Comparison of ENCODE assay signal across 8 mouse cellular contexts in genomic region chr11:59450230-59450771, GRCm38 (mm10). TPM values are rescaled to one million over a fixed set of nuclear protein-coding genes. Genes with fewer than 3 reads are reported as not detected.
DNase-seq lines count a peak whose midpoint lies in the region; ATAC-seq and TF ChIP-seq lines count a peak whose summit lies in the region.

No protein-coding gene starts in this region.

- no peaks in the 10 kb centered on the region for H3K9me3 ChIP-seq in heart, embryonic 10.5 days
- no peaks in the 10 kb centered on the region for H3K9me3 ChIP-seq in hindbrain, embryonic 12.5 days (replicated peaks)
- H3K9me3 ChIP-seq in lung, postnatal 0 days (ENCODE audit: low read length), result no peaks in the 10 kb centered on the region
- no peaks in the 10 kb centered on the region for H3K9me3 ChIP-seq in stomach, embryonic 16.5 days (replicated peaks; ENCODE audit: control insufficient read depth, low read length)

- peak overlapping the region; percentile 91 for H3K27ac ChIP-seq in heart, embryonic 10.5 days
- peak overlapping the region; percentile 92 for H3K27ac ChIP-seq in hindbrain, embryonic 12.5 days
- peak overlapping the region; percentile 85 for H3K27ac ChIP-seq in lung, postnatal 0 days (ENCODE audit: low read length)
- peak overlapping the region; percentile 81 for H3K27ac ChIP-seq in stomach, embryonic 16.5 days (ENCODE audit: low read length)

- ATAC-seq in hindbrain, embryonic 12.5 days (ENCODE audit: low FRiP score), result peak; percentile 68
- peak; percentile 78 for ATAC-seq in lung, postnatal 0 days
- ATAC-seq in stomach, embryonic 16.5 days (ENCODE audit: insufficient read depth, low FRiP score), result peak; percentile 63

- no peaks in the 10 kb centered on the region for H3K27me3 ChIP-seq in heart, embryonic 10.5 days (ENCODE audit: insufficient read depth, poor library complexity, severe bottlenecking)
- no peaks in the 10 kb centered on the region for H3K27me3 ChIP-seq in hindbrain, embryonic 12.5 days
- no peaks in the 10 kb centered on the region for H3K27me3 ChIP-seq in lung, postnatal 0 days (replicated peaks; ENCODE audit: insufficient read depth, low read length)
- H3K27me3 ChIP-seq in stomach, embryonic 16.5 days (ENCODE audit: control insufficient read depth, insufficient read depth, low read length), result no peaks in the 10 kb centered on the region

- H3K9ac ChIP-seq in hindbrain, embryonic 12.5 days, result peak overlapping the region; percentile 76
- H3K9ac ChIP-seq in lung, postnatal 0 days (replicated peaks; ENCODE audit: low read depth), result peak overlapping the region; percentile 72
- peak overlapping the region; percentile 88 for H3K9ac ChIP-seq in stomach, embryonic 16.5 days (ENCODE audit: low read length)

- WGBS in heart, embryonic 10.5 days, result under 1% methylated on average over 38 of the region's 38 CpGs
- WGBS in hindbrain, embryonic 12.5 days, result 2% methylated on average over 38 of the region's 38 CpGs
- WGBS in lung, postnatal 0 days, result 3% methylated on average over 38 of the region's 38 CpGs
- WGBS in stomach, embryonic 16.5 days, result under 1% methylated on average over 38 of the region's 38 CpGs

- peaks cover 46% of the 10 kb centered on the region for H3K36me3 ChIP-seq in heart, embryonic 10.5 days
- peaks cover 21% of the 10 kb centered on the region for H3K36me3 ChIP-seq in hindbrain, embryonic 12.5 days
- H3K36me3 ChIP-seq in lung, postnatal 0 days (ENCODE audit: insufficient read depth, low read length), result peaks cover 6% of the 10 kb centered on the region; the same call in 1 of the 2 replicates
- H3K36me3 ChIP-seq in stomach, embryonic 16.5 days (ENCODE audit: control insufficient read depth, insufficient read depth, low read length), result peaks cover 10% of the 10 kb centered on the region; the same call in 1 of the 2 replicates

- H3K4me1 ChIP-seq in heart, embryonic 10.5 days, result peaks cover 31% of the 10 kb centered on the region
- peaks cover 19% of the 10 kb centered on the region for H3K4me1 ChIP-seq in hindbrain, embryonic 12.5 days
- H3K4me1 ChIP-seq in lung, postnatal 0 days (ENCODE audit: insufficient read depth, low read depth, low read length), result peaks cover 8% of the 10 kb centered on the region; the same call in 1 of the 2 replicates
- H3K4me1 ChIP-seq in stomach, embryonic 16.5 days (ENCODE audit: control insufficient read depth, insufficient read depth, low read length), result peaks cover 15% of the 10 kb centered on the region

- no peak for DNase-seq in heart, embryonic 10.5 days (ENCODE audit: low spot score)
- no peak for DNase-seq in heart, postnatal 10 days
- peak; percentile 73 for DNase-seq in CD4-positive, CD25-positive, alpha-beta regulatory T cell, adult 2 months (ENCODE audit: low read depth, low spot score)
- DNase-seq in brain, adult 2 months (ENCODE audit: low read depth, low spot score), result peak; percentile 50
- peak; percentile 35 for DNase-seq in lung, postnatal 0 days (ENCODE audit: low spot score)
- DNase-seq in gastrocnemius, adult 8-10 months (ENCODE audit: low spot score in 2 of 2), result no peak

- TF ChIP-seq EP300 in lung, postnatal 0 days (IDR thresholded peaks at IDR 0.05), result no peak

- peak overlapping the region; percentile 92 for H3K4me2 ChIP-seq in hindbrain, embryonic 12.5 days (replicated peaks)
- H3K4me2 ChIP-seq in lung, postnatal 0 days (replicated peaks; ENCODE audit: low read depth, low read length), result peak overlapping the region; percentile 96
- peak overlapping the region; percentile 93 for H3K4me2 ChIP-seq in stomach, embryonic 16.5 days (ENCODE audit: low read depth, low read length)

- peak; percentile 52 for TF ChIP-seq CTCF in lung, postnatal 0 days (IDR thresholded peaks at IDR 0.05)

- intact Hi-C loops in heart, postnatal 10 days (cut with DNase I), result no loop called here

- H3K4me3 ChIP-seq in heart, embryonic 10.5 days, result peak overlapping the region; percentile 78
- peak overlapping the region; percentile 75 for H3K4me3 ChIP-seq in hindbrain, embryonic 12.5 days
- H3K4me3 ChIP-seq in lung, postnatal 0 days (ENCODE audit: low read depth, low read length), result peak overlapping the region; percentile 60
- peak overlapping the region; percentile 76 for H3K4me3 ChIP-seq in stomach, embryonic 16.5 days (replicated peaks; ENCODE audit: low read length)

RNA-seq across cellular contexts. Expression of gene Jmjd4, which starts 0.5 kb away (rescaled TPM):
- 14.5 and 15.3 TPM in 2 replicates for polyA plus RNA-seq in heart, embryonic 10.5 days (2016; fragmentation: Nextera tagmentation; extraction: Ambion mirVana)
- 10 to 100 TPM; 11.5 to 13.3 TPM for total RNA-seq in heart, postnatal 10 days (2021)
- 14.6 and 14.8 TPM in 2 replicates for polyA plus RNA-seq in hindbrain, embryonic 12.5 days (2016; fragmentation: Nextera tagmentation; extraction: Ambion mirVana)
- 5.5 and 5.7 TPM in 2 replicates for polyA plus RNA-seq in lung, postnatal 0 days (2015; fragmentation: Nextera tagmentation; extraction: Ambion mirVana)
- polyA plus RNA-seq in stomach, embryonic 16.5 days (2015; fragmentation: Nextera tagmentation; extraction: Ambion mirVana), result 9.0 and 9.3 TPM in 2 replicates
- total RNA-seq in gastrocnemius, adult 8-10 months (2022), result 10 to 100 TPM in 2 of 4 experiments, 1 to 10 TPM in 2; 8.5 to 10.7 (median 9.6) TPM

RNA-seq across cellular contexts. Expression of gene Snap47, which starts 0.7 kb away (rescaled TPM):
- polyA plus RNA-seq in heart, embryonic 10.5 days (2016; fragmentation: Nextera tagmentation; extraction: Ambion mirVana), result 120 and 123 TPM in 2 replicates
- 10 to 100 TPM; 39.8 to 41.8 TPM for total RNA-seq in heart, postnatal 10 days (2021)
- 230 and 240 TPM in 2 replicates for polyA plus RNA-seq in hindbrain, embryonic 12.5 days (2016; fragmentation: Nextera tagmentation; extraction: Ambion mirVana)
- 54.0 and 56.7 TPM in 2 replicates for polyA plus RNA-seq in lung, postnatal 0 days (2015; fragmentation: Nextera tagmentation; extraction: Ambion mirVana)
- 99.0 and 101 TPM in 2 replicates for polyA plus RNA-seq in stomach, embryonic 16.5 days (2015; fragmentation: Nextera tagmentation; extraction: Ambion mirVana)
- 10 to 100 TPM; 22.8 to 26.9 (median 26.3) TPM for total RNA-seq in gastrocnemius, adult 8-10 months (2022)

RNA-seq across cellular contexts. Expression of gene Zfp867, which starts 22.0 kb away (rescaled TPM):
- 5.2 and 5.9 TPM in 2 replicates for polyA plus RNA-seq in heart, embryonic 10.5 days (2016; fragmentation: Nextera tagmentation; extraction: Ambion mirVana)
- total RNA-seq in heart, postnatal 10 days (2021), result 1 to 10 TPM; 6.0 to 6.5 TPM
- polyA plus RNA-seq in hindbrain, embryonic 12.5 days (2016; fragmentation: Nextera tagmentation; extraction: Ambion mirVana), result 10.8 and 11.8 TPM in 2 replicates
- 7.3 and 7.4 TPM in 2 replicates for polyA plus RNA-seq in lung, postnatal 0 days (2015; fragmentation: Nextera tagmentation; extraction: Ambion mirVana)
- polyA plus RNA-seq in stomach, embryonic 16.5 days (2015; fragmentation: Nextera tagmentation; extraction: Ambion mirVana), result 6.7 and 6.8 TPM in 2 replicates
- total RNA-seq in gastrocnemius, adult 8-10 months (2022), result 1 to 10 TPM; 2.6 to 2.9 (median 2.8) TPM

Comparison
In these comparisons a context has a peak if more than half of its experiments do, and no peak if none do; other contexts are left out.
1. DNase-seq: peak in CD4-positive, CD25-positive, alpha-beta regulatory T cell, adult 2 months (single experiment), brain, adult 2 months (single experiment) and lung, postnatal 0 days (single experiment); none in heart, embryonic 10.5 days (single experiment), heart, postnatal 10 days (0 of 2) and gastrocnemius, adult 8-10 months (0 of 2).
2. Peak in every context shown above with its lines, with median percentiles within 50 percentile points of each other: H3K27ac ChIP-seq, H3K4me3 ChIP-seq, ATAC-seq, H3K4me2 ChIP-seq and H3K9ac ChIP-seq.